Mouse (Mus musculus) natural killer cell, adult 2 months (primary cell): Measurements from ENCODE around the gene 9330182L06Rik.

ENCODE experiments used
- DNase-seq, 2 experiments: peaks; one replicate each; pipeline ENCODE4 v3.0.0; 2022; ENCODE audit warnings: low spot score in 2 of 2

Gene 9330182L06Rik

DNA sequence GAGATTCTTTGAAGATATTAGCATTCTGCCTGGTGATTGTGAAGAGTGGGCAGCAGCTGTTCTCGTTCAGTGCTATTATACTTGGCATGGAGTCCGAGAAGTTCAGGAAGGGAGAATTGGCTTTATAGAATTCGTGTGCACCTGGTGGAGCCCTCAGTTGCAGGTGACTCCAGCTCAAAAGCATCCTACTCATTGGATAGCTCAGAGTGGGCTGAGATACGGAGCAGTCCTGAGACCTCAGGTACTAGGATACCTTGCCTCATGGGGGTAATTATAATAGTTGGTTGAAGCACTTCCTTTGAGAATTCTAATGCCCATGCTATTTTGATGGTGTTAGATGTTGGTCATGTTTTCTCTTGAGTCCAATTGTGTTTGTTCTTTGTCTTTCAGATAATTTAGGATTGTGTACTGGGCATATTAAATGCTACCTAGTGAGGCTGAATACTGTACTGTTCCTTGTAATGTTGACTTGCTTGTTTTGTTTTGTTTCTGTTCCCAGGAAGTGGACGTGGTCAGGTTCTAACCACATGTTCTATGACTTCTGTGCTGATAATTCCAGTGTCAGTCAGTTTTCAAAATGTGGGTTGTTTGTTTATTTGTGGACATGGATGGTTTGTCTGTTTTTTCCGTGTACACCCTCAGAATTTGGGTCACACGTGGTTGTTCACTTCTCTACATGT lies 96.2 kb downstream of the 9330182L06Rik start:
- no peak for DNase-seq

GRCm38 (mm10) chr5:9364937-9365336 lies 99.0 kb downstream of the 9330182L06Rik start:
- no peak for DNase-seq

DNA sequence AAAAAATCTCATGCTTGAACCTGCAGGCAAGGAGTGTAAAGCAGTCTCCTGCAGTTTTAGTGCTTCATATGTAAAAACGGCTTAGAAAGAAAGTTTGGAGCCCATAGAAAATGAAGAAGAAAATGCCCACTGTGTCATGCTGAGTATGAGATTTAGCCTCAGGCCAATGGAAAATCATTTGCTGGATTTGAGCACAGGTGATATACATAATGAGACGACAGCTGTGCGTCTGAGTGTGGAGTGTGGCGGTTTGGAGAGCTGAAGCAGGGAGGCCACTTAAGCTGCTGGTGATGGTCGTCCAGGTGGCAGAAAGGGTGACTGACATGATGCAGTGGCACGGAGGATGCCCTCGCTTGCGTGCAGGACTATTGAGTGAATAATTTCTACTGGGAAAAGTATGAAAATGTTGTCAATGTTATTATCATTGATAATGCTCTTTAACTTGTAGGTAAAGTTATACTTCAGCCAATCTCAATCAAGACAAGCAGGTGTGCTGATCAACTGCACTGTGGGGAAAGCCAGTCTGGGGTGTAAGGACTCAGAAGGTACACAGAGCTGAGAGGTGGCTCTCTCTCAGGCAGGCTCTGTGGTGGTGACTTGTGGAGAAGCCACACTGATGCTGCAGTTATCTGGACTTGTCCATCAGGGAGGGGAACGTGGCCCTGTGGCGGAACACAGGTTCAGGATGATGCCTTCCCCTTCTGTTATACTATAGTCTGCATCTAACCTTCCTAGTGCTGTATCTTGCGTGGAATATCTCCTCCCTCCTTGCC lies 102.2 kb downstream of the 9330182L06Rik start:
- no peak for DNase-seq

DNA sequence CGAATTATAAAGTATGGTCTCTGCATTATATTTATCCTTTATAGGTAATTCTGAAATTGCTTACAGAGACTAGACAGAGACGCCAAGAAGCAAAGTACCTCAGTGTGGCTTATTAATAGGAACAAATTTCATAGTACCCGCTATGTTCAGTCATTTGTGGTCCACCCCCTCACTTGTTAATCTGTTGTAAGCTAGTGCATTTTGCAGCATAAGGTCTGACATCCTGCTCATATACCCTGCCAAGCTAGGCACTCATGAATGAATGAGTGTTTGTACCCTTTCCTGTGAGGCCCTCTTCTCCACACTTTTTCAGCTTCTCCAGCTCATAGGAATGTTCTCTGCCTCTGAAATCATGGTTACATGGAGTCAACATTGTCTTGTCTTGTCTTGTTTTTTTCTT lies 105.2 kb downstream of the 9330182L06Rik start:
- no peak for DNase-seq

- no peak for DNase-seq
These were observed 107.4 kb downstream of the 9330182L06Rik start for GRCm38 (mm10) chr5:9373341-9373740.

DNA sequence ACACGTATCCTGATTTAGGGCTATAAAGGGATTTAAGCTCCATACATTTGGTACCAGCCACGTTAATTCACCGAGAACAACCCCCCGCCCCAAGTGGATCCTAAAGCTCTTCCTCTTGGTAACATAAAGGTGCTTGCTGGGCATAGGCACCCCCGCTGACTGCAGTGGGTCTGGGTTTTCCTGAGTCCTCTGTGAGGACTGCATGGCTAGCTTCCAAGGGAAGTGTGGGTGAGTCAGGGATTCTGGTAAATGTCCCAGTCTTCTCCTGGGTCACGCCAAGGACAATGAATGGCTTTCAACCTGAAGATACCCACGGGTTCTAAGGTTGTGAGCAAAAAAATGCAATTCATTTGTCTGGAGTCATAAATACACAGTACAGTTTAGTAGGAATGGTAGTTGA lies 124.0 kb downstream of the 9330182L06Rik start:
- no peak for DNase-seq

GRCm38 (mm10) chr5:9391858-9392393 lies 126.0 kb downstream of the 9330182L06Rik start:
- DNase-seq: no peak

DNA sequence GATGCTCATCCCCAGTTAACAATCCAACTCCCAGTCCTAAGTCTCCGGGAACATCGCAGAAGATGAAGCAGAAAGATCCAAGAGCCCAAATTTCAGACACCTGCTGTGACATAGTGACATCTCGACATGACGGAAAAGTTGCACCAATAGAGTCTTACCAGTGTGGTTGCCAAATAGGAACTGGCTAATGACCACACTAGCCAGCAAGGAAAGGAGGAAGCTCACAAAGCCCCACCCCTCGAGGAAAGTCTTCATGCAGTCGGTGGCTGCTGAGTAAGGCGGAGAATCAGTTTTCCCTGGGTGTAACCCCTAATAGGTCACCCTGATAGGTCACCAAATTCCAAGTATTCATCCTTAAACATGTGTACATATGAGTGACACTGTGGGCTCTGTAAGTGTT lies 151.2 kb downstream of the 9330182L06Rik start:
- no peak for DNase-seq

GRCm38 (mm10) chr5:9417802-9418201 lies 151.9 kb downstream of the 9330182L06Rik start:
- DNase-seq: no peak

- DNase-seq: no peak
These were observed 154.0 kb downstream of the 9330182L06Rik start for GRCm38 (mm10) chr5:9419964-9420363.

- DNase-seq: no peak
These were observed 158.5 kb downstream of the 9330182L06Rik start for GRCm38 (mm10) chr5:9424464-9424863.

GRCm38 (mm10) chr5:9427165-9427564 lies 161.2 kb downstream of the 9330182L06Rik start:
- no peak for DNase-seq

GRCm38 (mm10) chr5:9427581-9428241 lies 161.8 kb downstream of the 9330182L06Rik start:
- peak in 1 of 2 experiments; percentile 7 for DNase-seq

- DNase-seq: no peak
These were observed 162.8 kb downstream of the 9330182L06Rik start for GRCm38 (mm10) chr5:9428728-9429127.

DNA sequence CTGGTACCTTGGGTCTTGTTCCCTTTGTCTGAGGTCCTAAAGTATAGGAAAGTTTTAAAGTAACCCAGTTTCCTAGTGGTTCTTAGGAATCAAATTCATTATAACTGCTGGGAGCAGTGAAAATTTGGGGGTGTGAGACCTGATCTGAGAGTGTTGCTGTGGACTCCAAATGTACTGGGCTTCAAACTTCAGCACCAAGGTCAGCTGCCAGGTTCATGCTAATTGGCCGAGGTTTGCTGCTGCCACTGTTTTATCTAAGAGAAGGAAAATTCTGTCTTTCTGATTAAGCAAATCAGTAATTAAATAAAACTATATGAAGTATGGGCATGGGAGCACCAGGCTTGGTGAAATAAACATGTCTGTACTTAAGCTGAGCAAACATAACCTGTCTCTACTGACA lies 180.2 kb downstream of the 9330182L06Rik start:
- no peak for DNase-seq

- DNase-seq: no peak
These were observed 183.0 kb downstream of the 9330182L06Rik start for GRCm38 (mm10) chr5:9448931-9449330.

DNA sequence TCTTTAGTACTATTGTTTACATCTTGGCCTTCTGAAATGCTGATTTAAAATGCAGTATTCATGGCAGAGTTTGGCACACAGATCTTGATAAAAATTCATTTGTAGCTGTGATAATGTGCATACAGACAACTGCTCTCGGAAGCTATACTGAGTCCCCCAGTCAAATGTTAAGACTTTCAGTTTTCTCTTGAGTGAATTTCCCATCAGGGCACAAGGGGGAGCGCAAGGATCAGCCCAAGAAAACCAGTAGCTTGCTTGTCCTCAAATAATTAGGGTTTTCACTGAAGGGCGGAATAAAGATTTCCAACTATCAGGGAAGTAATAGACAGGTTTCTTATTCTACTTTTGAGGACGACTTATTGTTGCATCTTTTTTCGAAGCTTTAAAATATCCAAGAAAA lies 183.7 kb downstream of the 9330182L06Rik start:
- DNase-seq: no peak

DNA sequence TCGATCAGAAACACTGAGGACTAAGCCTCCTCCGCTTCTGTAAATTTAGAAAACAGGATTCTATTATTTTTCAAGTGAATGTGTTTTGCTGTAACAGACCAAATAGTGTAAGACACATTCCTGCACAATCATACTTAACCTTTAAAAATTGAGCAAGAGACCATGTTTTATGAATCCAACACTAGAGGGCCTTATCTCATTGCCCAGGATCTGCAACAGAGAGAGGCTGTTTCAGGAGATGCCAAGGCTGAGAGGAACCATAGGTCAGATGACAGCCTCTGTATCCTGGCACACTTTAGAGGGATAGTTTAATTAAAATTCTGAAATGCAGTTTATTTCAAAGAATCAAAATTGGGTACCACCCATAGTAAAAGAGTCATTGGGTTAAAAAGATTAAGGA lies 187.4 kb downstream of the 9330182L06Rik start:
- no peak for DNase-seq

DNA sequence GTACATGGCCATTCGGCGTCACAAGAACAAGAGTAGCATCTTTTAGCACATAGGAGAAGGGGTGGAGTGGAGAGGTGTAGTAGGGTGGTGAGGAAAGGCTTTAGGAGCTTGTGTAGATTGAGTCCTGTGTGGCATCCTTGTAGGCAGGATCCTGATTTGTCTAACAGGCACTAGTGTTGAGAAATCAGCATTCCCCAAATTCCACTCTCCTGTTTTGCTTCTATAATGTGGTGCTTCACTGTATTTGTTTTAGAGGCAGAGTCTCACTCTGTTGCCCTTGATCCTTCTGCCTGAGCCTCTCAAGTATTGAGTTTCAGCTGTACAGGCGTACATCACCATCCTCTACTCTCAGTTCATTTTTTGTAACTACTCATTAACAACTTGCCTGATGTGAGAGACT lies 211.7 kb downstream of the 9330182L06Rik start:
- DNase-seq: no peak

DNA sequence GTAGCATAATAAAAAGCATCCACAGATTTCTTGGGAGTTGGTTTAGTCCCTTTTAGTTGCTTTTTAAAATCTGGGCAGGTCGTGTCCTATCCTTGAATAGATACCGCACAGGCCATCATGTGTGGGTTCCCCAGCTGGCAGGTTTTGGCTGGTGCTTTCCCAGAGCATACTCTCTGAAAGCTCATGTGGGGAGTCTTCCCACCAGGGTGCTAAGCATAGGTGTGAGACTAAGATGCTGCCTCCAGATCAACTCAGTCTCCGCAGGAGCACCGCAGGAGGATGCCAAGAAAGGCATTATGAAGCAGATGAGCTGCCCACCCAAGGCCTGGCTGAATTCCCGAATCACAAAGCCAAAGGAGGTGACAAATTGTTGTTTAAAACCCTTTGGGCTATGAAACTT lies 229.5 kb downstream of the 9330182L06Rik start:
- DNase-seq: no peak

DNA sequence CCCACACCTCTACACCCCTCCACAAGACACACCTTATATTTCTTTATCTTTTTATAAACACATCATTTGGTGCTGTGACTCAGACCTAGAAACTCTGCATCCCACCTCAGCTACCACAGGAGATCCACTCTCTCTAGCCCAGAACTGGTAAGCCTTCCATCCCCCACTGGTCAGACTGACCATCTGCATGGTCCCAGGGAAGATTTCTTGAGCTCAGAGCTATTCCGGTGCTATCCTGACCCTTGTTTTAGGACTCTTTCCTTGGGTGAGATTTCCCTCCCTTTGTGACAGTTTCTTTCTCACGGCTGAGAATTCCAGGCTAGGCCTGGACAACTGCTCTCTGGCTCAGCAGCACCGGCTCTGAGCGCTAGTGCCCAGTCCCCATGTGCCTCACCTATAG lies 231.3 kb downstream of the 9330182L06Rik start:
- no peak for DNase-seq

GRCm38 (mm10) chr5:9511027-9511426 lies 245.1 kb downstream of the 9330182L06Rik start:
- DNase-seq: no peak
